Mouse (Mus musculus): Measurements from ENCODE around the gene Otor. TPM values are rescaled to one million over a fixed set of nuclear protein-coding genes. Genes with fewer than 3 reads are reported as not detected.

Otor gene
- polyA plus RNA-seq, 1 experiment: not detected

GRCm38 (mm10) chr2:143089866-143090265 is 11.6 kb downstream of the Otor start:
- Histone ChIP-seq H3K4me1 (ENCODE audit: control insufficient read depth, insufficient read depth, insufficient read length, low read length) (no peaks in the 10 kb centered on the region), H3K27ac (ENCODE audit: insufficient read depth, low read depth, low read length) (no peak overlapping the region), H3K36me3 (ENCODE audit: control insufficient read depth, insufficient read depth, low read length) (no peaks in the 10 kb centered on the region), H3K4me3 (ENCODE audit: low read depth, low read length) (no peak overlapping the region), H3K27me3 (ENCODE audit: control insufficient read depth, insufficient read depth, low read length) (no peaks in the 10 kb centered on the region)
- WGBS: 78% methylated on average over 8 of the region's 8 CpGs
- TF ChIP-seq CTCF (IDR thresholded peaks at IDR 0.05; ENCODE audit: extremely low read depth, insufficient read length, insufficient replicate concordance, low read depth, low read length) (no peak), POLR2A (IDR thresholded peaks at IDR 0.05; ENCODE audit: low read depth, low read length) (no peak)

DNA sequence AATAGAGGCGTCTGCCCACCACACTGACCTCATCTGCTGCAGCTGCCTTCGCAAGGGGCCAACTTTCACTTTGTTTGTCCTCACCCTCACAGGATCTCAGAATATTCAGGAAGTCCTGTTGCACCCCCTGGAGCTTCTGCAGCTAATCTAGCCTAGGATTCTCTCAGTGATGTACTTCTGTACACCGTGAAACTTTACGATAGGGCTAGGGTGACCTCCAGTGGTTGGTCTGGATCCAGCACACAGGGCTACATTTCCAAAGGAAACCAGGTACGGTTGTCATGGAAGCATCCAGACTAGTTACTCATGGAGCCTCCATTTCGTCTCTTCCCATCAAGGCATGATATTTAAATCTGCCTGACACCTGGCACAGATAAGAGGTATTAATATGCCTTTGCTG is 15.5 kb downstream of the Otor start:
- peak; percentile 17; the same call in 1 of the 2 replicates for TF ChIP-seq CTCF (IDR thresholded peaks at IDR 0.05; ENCODE audit: extremely low read depth, insufficient read length, insufficient replicate concordance, low read depth, low read length)
- TF ChIP-seq POLR2A (IDR thresholded peaks at IDR 0.05; ENCODE audit: low read depth, low read length): no peak
- Histone ChIP-seq H3K4me3 (ENCODE audit: low read depth, low read length) (no peak overlapping the region), H3K4me1 (ENCODE audit: control insufficient read depth, insufficient read depth, insufficient read length, low read length) (no peaks in the 10 kb centered on the region), H3K27me3 (ENCODE audit: control insufficient read depth, insufficient read depth, low read length) (no peaks in the 10 kb centered on the region), H3K36me3 (ENCODE audit: control insufficient read depth, insufficient read depth, low read length) (no peaks in the 10 kb centered on the region), H3K27ac (ENCODE audit: insufficient read depth, low read depth, low read length) (no peak overlapping the region)
- WGBS: 23% methylated on average over 6 of the region's 6 CpGs

DNA sequence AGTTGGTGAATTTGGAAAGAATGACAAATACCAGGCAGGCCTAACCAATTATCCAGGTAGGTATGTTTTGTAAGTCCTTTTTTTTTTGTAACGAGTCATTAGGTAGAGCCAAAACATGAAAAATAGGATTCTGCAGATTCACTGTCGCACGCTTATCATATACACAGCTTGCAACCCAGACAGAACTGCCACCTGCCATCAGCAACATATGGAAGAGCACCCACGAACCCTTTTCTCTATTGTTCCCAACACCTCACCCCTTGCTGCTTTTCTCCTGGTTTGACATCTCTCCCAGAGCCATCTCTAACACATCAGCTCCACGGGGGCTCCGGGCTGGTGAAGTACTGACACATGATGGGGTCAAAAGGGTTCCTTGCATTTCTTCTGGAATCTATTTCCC is 16.5 kb downstream of the Otor start:
- Histone ChIP-seq H3K27me3 (ENCODE audit: control insufficient read depth, insufficient read depth, low read length) (no peaks in the 10 kb centered on the region), H3K4me1 (ENCODE audit: control insufficient read depth, insufficient read depth, insufficient read length, low read length) (no peaks in the 10 kb centered on the region), H3K27ac (ENCODE audit: insufficient read depth, low read depth, low read length) (no peak overlapping the region), H3K4me3 (ENCODE audit: low read depth, low read length) (no peak overlapping the region), H3K36me3 (ENCODE audit: control insufficient read depth, insufficient read depth, low read length) (no peaks in the 10 kb centered on the region)
- no peak for TF ChIP-seq POLR2A (IDR thresholded peaks at IDR 0.05; ENCODE audit: low read depth, low read length)
- no peak for TF ChIP-seq CTCF (IDR thresholded peaks at IDR 0.05; ENCODE audit: extremely low read depth, insufficient read length, insufficient replicate concordance, low read depth, low read length)
- 64% methylated on average over 6 of the region's 6 CpGs for WGBS

DNA sequence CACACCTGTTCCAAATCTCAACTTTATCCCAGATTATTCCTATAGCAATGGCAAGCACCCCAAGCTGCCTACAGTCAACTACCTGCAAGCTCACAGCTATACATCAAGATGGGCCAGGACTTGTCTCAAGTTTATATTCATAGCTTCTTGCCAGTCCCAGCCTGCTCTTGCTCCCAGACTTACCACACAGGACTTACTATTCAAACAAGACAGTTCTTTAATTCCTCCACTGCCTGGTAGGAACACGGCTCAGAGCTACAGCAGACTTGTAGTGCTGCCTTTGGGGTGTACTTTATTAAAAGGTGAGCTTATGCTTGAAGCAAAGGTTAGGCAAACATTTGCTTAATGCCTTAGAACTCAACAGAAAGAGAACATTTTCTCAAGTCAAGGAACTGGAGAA is 18.9 kb downstream of the Otor start:
- Histone ChIP-seq H3K4me3 (ENCODE audit: low read depth, low read length) (no peak overlapping the region), H3K36me3 (ENCODE audit: control insufficient read depth, insufficient read depth, low read length) (no peaks in the 10 kb centered on the region), H3K4me1 (ENCODE audit: control insufficient read depth, insufficient read depth, insufficient read length, low read length) (no peaks in the 10 kb centered on the region), H3K27me3 (ENCODE audit: control insufficient read depth, insufficient read depth, low read length) (no peaks in the 10 kb centered on the region), H3K27ac (ENCODE audit: insufficient read depth, low read depth, low read length) (no peak overlapping the region)
- 47% methylated on average over 1 of the region's 1 CpGs for WGBS
- TF ChIP-seq CTCF (IDR thresholded peaks at IDR 0.05; ENCODE audit: extremely low read depth, insufficient read length, insufficient replicate concordance, low read depth, low read length) (no peak), POLR2A (IDR thresholded peaks at IDR 0.05; ENCODE audit: low read depth, low read length) (no peak)

DNA sequence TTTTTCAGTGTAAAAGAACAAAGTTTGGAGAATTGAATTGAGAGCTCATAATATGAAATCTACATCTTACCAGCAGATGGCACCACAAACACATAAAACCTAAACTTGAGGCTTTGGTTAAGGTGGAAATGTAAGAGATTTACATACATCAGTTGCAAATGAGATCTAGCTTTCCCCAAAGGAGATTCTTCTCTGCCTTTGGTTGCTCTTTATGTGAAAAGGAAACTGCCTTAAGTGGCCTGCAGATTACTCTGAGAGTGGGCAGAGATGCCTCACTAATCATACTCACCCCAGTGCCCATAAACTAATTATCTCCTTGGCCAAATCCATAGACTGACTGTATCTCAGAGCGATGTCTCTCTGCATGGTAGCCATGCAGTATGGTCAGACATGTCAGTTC is 35.6 kb downstream of the Otor start:
- Histone ChIP-seq H3K4me1 (ENCODE audit: control insufficient read depth, insufficient read depth, insufficient read length, low read length) (no peaks in the 10 kb centered on the region), H3K27ac (ENCODE audit: insufficient read depth, low read depth, low read length) (no peak overlapping the region), H3K27me3 (ENCODE audit: control insufficient read depth, insufficient read depth, low read length) (no peaks in the 10 kb centered on the region), H3K36me3 (ENCODE audit: control insufficient read depth, insufficient read depth, low read length) (no peaks in the 10 kb centered on the region), H3K4me3 (ENCODE audit: low read depth, low read length) (no peak overlapping the region)
- TF ChIP-seq POLR2A (IDR thresholded peaks at IDR 0.05; ENCODE audit: low read depth, low read length) (no peak), CTCF (IDR thresholded peaks at IDR 0.05; ENCODE audit: extremely low read depth, insufficient read length, insufficient replicate concordance, low read depth, low read length) (no peak)
- WGBS: 77% methylated on average over 1 of the region's 1 CpGs

DNA sequence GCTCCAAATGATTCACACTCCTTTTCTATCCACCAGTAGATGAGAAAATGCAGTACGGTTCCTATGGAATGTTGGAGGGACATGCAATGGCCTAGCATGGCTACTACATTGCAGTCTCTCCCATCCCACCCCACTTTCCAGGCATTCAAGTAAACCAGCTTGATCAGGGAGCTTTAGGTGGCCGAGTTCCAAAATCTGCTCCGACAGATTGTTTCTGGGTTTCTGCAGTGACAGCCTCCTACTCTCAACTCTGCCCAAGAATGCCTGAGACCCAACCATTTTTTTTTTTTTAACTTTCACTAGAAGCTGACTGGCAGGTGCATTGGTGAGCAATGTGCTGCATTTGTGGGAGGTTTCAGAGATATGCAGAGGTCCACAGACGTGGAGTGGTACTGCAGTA is 36.4 kb downstream of the Otor start:
- Histone ChIP-seq H3K4me3 (ENCODE audit: low read depth, low read length) (no peak overlapping the region), H3K27me3 (ENCODE audit: control insufficient read depth, insufficient read depth, low read length) (no peaks in the 10 kb centered on the region), H3K36me3 (ENCODE audit: control insufficient read depth, insufficient read depth, low read length) (no peaks in the 10 kb centered on the region), H3K27ac (ENCODE audit: insufficient read depth, low read depth, low read length) (no peak overlapping the region), H3K4me1 (ENCODE audit: control insufficient read depth, insufficient read depth, insufficient read length, low read length) (no peaks in the 10 kb centered on the region)
- WGBS: 74% methylated on average over 4 of the region's 4 CpGs
- TF ChIP-seq POLR2A (IDR thresholded peaks at IDR 0.05; ENCODE audit: low read depth, low read length) (no peak), CTCF (IDR thresholded peaks at IDR 0.05; ENCODE audit: extremely low read depth, insufficient read length, insufficient replicate concordance, low read depth, low read length) (no peak)

- H3K27me3 ChIP-seq (ENCODE audit: control insufficient read depth, insufficient read depth, low read length): no peaks in the 10 kb centered on the region
- 54% methylated on average over 3 of the region's 3 CpGs for WGBS
- TF ChIP-seq POLR2A (IDR thresholded peaks at IDR 0.05; ENCODE audit: low read depth, low read length): no peak
- TF ChIP-seq CTCF (IDR thresholded peaks at IDR 0.05; ENCODE audit: extremely low read depth, insufficient read length, insufficient replicate concordance, low read depth, low read length): no peak
These were observed 39.2 kb downstream of the Otor start for GRCm38 (mm10) chr2:143117453-143117852.

DNA sequence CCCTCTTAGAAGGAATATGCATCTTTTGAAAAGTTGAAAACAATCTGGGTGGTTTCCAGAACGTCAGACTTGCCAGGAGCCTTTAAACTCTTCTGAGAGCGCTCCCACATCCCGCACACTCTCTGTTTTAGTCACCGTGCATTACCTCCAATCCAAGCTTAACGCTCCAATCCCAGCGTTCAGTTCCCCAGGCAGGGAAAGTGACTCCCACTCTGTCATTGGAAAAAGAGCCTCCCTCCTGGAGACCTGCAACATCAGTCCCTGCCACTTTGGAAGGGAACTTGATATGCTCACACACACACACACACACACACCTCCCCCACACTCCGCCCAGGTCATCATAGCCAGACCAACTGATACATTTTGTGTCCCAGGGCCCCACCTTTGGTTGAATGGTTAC is 39.9 kb downstream of the Otor start:
- H3K4me3 ChIP-seq (ENCODE audit: low read depth, low read length): no peak overlapping the region
- H3K36me3 ChIP-seq (ENCODE audit: control insufficient read depth, insufficient read depth, low read length): no peaks in the 10 kb centered on the region
- H3K27me3 ChIP-seq (ENCODE audit: control insufficient read depth, insufficient read depth, low read length): no peaks in the 10 kb centered on the region
- no peak overlapping the region for H3K27ac ChIP-seq (ENCODE audit: insufficient read depth, low read depth, low read length)
- no peaks in the 10 kb centered on the region for H3K4me1 ChIP-seq (ENCODE audit: control insufficient read depth, insufficient read depth, insufficient read length, low read length)
- WGBS: 75% methylated on average over 7 of the region's 7 CpGs
- no peak for TF ChIP-seq CTCF (IDR thresholded peaks at IDR 0.05; ENCODE audit: extremely low read depth, insufficient read length, insufficient replicate concordance, low read depth, low read length)
- TF ChIP-seq POLR2A (IDR thresholded peaks at IDR 0.05; ENCODE audit: low read depth, low read length): no peak

More at GRCm38 (mm10) chr2:143117453-143117852, 39.2 kb downstream of the Otor start:
- H3K36me3 ChIP-seq (ENCODE audit: control insufficient read depth, insufficient read depth, low read length): no peaks in the 10 kb centered on the region
- H3K27ac ChIP-seq (ENCODE audit: insufficient read depth, low read depth, low read length): no peak overlapping the region
- H3K4me3 ChIP-seq (ENCODE audit: low read depth, low read length): no peak overlapping the region
- no peaks in the 10 kb centered on the region for H3K4me1 ChIP-seq (ENCODE audit: control insufficient read depth, insufficient read depth, insufficient read length, low read length)

All from small intestine, adult 2 months (tissue).